Mouse (Mus musculus) liver, postnatal 0 days (tissue): ENCODE results near the gene Gmnc. TPM values are rescaled to one million over a fixed set of nuclear protein-coding genes. Genes with fewer than 3 reads are reported as not detected.

Experiments used
- ATAC-seq: fragments of 200-750 bp; cut with Nextera tagmentation; 2 replicates; pipeline ENCODE4 v1.8.0; 2017; ENCODE audit warnings: mild to moderate bottlenecking, moderate library complexity
- DNase-seq: peaks from one replicate; pipeline ENCODE4 v3.0.0-alpha.2; 2016
- H3K27ac ChIP-seq: fragments of 300-500 bp; sonication (generic); 2 replicates; pipeline ENCODE4 v1.5.1; 2014; ENCODE audit warnings: antibody characterized with exemption, moderate library complexity, mild to moderate bottlenecking, low read depth
- H3K27me3 ChIP-seq: fragments of 300-500 bp; sonication (generic); 2 replicates; pipeline ENCODE4 v1.6.1; 2014; ENCODE audit warnings: low read length, control low read depth, mixed read lengths; ENCODE audit not compliant: insufficient read depth
- H3K36me3 ChIP-seq: fragments of 300-500 bp; sonication (generic); replicated peaks from 2 replicates; pipeline ENCODE4 v1.6.1; 2014; ENCODE audit warnings: mild to moderate bottlenecking, control low read depth, low read length, moderate library complexity, mixed read lengths; ENCODE audit not compliant: insufficient read depth
- H3K4me1 ChIP-seq: fragments of 300-500 bp; sonication (generic); 2 replicates; pipeline ENCODE4 v1.6.1; 2014; ENCODE audit warnings: antibody characterized with exemption, mild to moderate bottlenecking, control low read depth; ENCODE audit not compliant: insufficient read depth
- H3K4me2 ChIP-seq: fragments of 300-500 bp; sonication (generic); 2 replicates; pipeline ENCODE4 v1.6.1; 2014; ENCODE audit warnings: low read depth, mild to moderate bottlenecking, low read length, moderate library complexity, mixed read lengths
- H3K4me3 ChIP-seq: fragments of 300-500 bp; sonication (generic); 2 replicates; pipeline ENCODE4 v1.5.1; 2014; ENCODE audit warnings: low read depth, low read length
- H3K9ac ChIP-seq: fragments of 300-500 bp; sonication (generic); replicated peaks from 2 replicates; pipeline ENCODE4 v1.6.1; 2014; ENCODE audit warnings: mild to moderate bottlenecking, moderate library complexity
- H3K9me3 ChIP-seq: fragments of 300-500 bp; sonication (generic); 2 replicates; pipeline ENCODE4 v1.6.1; 2016; ENCODE audit warnings: mild to moderate bottlenecking, control low read depth, low read length, mixed read lengths
- CTCF ChIP-seq: sonication (generic); IDR thresholded peaks from 2 replicates; pipeline ENCODE4 v1.5.1; 2016; ENCODE audit warnings: antibody characterized with exemption, low read depth
- EP300 ChIP-seq: IDR thresholded peaks from 2 replicates; pipeline ENCODE4 v1.6.1; 2016; ENCODE audit warnings: antibody characterized with exemption, low read depth, mild to moderate bottlenecking
- whole genome bisulfite sequencing: fragments of 180-500 bp; shearing (Covaris S2); extraction: QIAGEN DNeasy Blood & Tissue Kit; methylation state at CpG from one replicate; pipeline ENCODE4 v1.1.7; 2014; ENCODE audit not compliant: insufficient replicate concordance; 5-methylcytosine and 5-hydroxymethylcytosine counted together
- polyA plus RNA-seq: library from polyadenylated mRNA; unstranded; fragments of >200 nt; fragmentation: Nextera tagmentation; extraction: Ambion mirVana; gene quantifications from 2 replicates; pipeline ENCODE4 v1.2.1, GENCODE M21; 2015

Gmnc gene
- polyA plus RNA-seq, 1 experiment from 2014 or later = not detected

- H3K9ac ChIP-seq = no peak overlapping the region
- no peak overlapping the region for H3K27ac ChIP-seq
- no peaks in the 10 kb centered on the region for H3K27me3 ChIP-seq
- H3K4me3 ChIP-seq = no peak overlapping the region
- DNase-seq (no peak), ATAC-seq (no peak)
- 49% methylated on average over 3 of the region's 3 CpGs for WGBS
- TF ChIP-seq CTCF (no peak), EP300 (no peak)
- H3K4me2 ChIP-seq = no peak overlapping the region
- H3K36me3 ChIP-seq = no peaks in the 10 kb centered on the region
- H3K4me1 ChIP-seq = no peaks in the 10 kb centered on the region
- H3K9me3 ChIP-seq = no peaks in the 10 kb centered on the region
Observed at GRCm38 (mm10) chr16:26876885-26877284, 114.6 kb downstream of the Gmnc start.
